Mouse (Mus musculus) layer of hippocampus, postnatal 25 days (tissue): ENCODE results near the gene Rtl5. TPM values are rescaled to one million over a fixed set of nuclear protein-coding genes. Genes with fewer than 3 reads are reported as not detected.

Experiments used
- DNase-seq, 2 experiments: peaks; one replicate each; pipeline ENCODE4 v3.0.0; 2022; ENCODE audit warnings: mixed read lengths in 2 of 2, low spot score in 1 of 2; ENCODE audit errors: extremely low spot score in 1 of 2
- total RNA-seq, 2 experiments: library from RNA; stranded (reverse); gene quantifications; 2 replicates each; pipeline ENCODE4 v1.2.3; 2021

Rtl5 gene
- total RNA-seq, 2 experiments from 2014 or later: 8.0 to 9.5 TPM

- no peak for DNase-seq
Measured at GRCm38 (mm10) chrX:102067118-102067517, 4.0 kb downstream of the Rtl5 start.

- DNase-seq: peak; percentile 57 to 84
Measured at GRCm38 (mm10) chrX:102066134-102066533, 5.0 kb downstream of the Rtl5 start.

DNA sequence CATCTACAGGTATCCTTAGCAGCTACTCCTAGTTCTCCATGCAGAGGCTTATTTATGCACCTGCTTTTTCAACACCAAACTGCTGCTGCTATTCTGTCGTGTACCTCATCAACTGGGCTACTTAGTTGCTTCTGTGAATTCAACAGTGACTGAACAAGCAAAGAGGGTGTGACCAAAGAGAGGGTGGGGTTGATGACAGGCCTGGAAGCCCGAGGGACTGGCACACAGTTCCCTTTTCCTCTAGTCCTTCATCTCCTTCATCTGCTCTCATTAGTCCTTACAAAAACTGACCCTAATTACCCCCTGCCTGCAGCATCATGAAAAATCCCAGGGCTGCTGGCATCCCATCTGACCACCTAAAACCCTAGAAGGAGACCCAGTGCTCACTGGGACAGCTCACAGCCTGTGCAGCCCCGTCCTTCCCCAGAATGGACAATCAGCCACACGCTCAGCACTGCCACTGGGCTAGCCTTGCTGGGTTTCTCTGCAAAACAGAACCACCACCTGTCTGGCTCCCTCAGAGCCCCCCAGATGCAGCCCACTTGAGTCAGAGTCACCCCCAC lies 5.8 kb downstream of the Rtl5 start:
- DNase-seq: no peak

- no peak for DNase-seq
Measured at GRCm38 (mm10) chrX:102064062-102064461, 7.0 kb downstream of the Rtl5 start.

DNA sequence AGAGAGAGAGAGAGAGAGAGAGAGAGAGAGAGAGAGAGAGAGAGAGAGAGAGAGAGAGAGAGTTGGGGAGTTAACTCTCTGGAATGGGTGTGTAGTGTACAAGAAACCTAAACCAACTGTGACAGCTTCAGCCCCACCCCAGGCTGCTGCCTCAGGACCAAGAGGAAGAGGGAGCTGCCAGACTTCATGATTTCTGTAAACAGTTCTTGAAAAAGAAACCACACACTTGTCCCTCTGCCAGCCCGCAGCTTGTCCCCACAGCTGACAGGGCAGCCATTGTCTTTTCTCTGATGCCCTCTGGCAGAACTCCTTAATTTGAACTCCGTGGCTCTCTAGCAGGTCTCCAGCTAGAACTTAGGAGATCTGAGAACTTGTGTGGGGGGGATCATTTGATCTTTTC lies 10.2 kb downstream of the Rtl5 start:
- no peak for DNase-seq

DNA sequence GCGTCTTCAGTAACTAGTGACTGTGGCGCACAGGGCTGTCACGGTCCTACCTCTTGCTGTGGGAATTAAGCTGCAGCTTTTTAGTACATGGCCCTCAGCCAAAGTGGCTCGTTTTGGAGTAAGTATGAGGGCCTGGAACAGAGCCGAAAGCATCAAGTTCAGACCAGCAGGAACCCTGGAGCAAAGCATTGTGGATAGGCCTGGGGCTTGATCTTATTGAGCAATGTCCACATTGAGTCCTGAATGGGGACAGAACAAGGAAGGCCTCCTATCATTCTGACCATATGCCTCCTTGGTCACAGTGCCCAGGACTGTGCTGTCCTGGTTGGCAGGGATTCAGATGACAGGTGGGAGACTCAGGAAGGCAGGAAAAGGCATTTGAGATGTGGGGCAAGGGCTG lies 10.9 kb downstream of the Rtl5 start:
- no peak for DNase-seq

- no peak for DNase-seq
Measured at GRCm38 (mm10) chrX:102059437-102059836, 11.7 kb downstream of the Rtl5 start.

DNA sequence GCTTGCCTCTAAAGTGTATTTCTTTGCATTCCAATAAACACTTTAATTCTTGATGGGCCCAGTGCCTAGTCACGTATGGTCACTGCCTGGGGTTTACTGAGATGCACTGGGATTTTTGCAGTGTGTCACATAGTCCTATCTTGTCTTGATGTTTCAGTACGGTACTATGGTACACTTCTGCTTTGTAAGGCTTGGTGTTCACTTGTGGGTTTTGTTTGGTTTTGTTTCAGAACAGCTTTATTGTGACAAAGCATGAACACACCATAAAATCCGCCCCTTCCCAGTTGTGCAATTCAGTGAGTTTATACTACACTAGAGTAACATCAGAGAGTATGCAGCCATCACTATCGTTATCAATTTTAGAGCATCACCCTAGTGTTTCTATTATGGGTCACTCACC lies 17.1 kb downstream of the Rtl5 start:
- DNase-seq: no peak

DNA sequence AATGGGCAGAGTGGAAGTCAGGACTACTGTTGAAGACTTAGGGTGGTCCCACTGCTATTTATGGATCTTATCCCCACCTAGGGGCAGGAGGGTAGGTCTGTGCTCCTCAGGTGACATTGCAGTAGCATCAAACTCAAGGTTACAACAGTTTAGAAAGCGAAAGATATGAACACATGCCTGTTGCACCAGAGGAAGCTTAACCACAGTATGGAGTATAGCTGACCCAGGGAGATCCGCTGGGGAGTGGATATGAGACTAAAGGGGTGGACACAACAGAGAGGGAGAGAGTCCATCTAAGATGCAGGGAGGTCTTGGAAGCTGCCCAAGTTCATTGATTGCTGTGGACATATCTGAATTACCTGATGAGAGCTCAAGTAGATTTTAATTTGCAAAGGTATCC lies 17.7 kb downstream of the Rtl5 start:
- no peak for DNase-seq

GRCm38 (mm10) chrX:102051225-102051624 lies 19.9 kb downstream of the Rtl5 start:
- no peak for DNase-seq

DNA sequence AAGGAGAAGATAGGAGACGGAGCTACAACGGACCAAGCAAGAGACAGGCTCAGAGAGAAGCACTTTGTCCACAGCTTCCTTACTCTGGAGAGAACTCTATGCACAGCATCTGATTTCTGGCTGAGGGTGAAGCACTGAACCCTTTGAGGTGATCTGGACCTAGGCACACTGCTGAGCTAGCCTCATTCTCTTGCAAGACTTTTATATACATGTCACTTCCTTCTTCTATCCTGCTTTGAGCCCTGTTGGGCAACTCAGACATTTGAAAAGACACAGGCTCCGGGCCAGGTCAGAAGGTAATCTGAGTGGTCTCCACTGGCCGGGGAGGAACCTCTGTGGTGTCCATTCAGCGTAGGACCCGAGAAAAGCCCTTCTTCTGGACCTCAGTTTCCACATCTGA lies 20.6 kb downstream of the Rtl5 start:
- no peak for DNase-seq

DNA sequence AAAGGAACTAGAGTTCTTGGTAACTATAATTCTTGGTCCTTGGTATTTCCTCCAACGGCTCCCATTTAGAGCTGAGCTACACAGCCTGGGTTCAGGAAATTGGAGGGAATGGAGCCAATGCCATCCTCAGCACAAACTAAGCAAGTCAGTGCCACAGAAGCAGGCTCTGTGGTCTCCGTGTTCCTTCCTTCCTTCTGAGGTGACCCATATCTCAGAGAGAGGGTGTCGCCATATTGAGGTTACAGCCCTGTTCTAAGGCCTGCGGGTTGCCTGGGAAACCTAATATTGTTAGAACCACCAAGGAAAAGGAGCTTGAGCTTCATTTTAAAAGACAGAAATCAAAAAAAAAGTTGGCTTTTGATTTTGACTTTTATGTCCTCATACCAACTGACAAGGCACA lies 28.7 kb downstream of the Rtl5 start:
- DNase-seq: no peak

DNA sequence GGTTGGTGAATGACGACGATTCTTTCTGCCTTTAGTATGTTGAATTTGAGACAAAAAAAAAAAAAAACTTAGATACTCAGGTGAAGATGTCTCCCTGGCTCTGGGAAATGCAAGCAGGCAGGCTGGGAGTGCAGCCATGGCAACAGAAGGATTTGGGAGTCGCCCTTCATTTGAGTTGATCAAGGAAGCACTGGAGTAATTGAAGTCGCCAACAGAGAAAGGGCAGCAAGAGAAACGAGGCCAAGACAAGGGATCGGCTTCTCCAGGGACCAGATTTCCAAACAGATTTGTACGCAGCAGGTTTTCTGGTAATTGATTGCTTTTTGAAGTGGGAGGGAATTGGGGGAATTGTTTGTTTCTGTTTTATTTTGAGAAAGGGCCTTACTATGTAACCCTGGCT lies 29.5 kb downstream of the Rtl5 start:
- no peak for DNase-seq

DNA sequence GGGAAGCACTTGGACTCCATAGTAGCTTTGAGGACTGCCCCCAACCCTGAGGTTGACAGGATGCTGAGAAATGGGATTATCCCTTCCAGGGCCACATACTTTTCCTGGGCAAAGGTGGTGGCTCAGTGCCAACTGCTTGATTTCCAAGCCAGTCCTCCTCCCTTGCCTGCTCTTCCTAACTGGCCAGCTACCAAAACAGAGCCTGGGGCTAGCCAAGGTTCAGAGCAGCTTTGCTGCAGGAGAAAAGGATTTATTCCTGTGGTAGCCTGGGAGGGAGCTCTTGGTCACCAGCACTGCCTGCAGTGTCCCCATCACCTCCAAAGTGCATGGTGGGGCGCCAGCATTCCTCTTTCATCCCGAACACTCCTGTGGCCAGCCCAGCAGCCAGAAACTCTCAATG lies 33.6 kb downstream of the Rtl5 start:
- no peak for DNase-seq

- DNase-seq: no peak
Measured at GRCm38 (mm10) chrX:102036866-102037361, 34.2 kb downstream of the Rtl5 start.

- DNase-seq: no peak
Measured at GRCm38 (mm10) chrX:102035671-102036070, 35.4 kb downstream of the Rtl5 start.

DNA sequence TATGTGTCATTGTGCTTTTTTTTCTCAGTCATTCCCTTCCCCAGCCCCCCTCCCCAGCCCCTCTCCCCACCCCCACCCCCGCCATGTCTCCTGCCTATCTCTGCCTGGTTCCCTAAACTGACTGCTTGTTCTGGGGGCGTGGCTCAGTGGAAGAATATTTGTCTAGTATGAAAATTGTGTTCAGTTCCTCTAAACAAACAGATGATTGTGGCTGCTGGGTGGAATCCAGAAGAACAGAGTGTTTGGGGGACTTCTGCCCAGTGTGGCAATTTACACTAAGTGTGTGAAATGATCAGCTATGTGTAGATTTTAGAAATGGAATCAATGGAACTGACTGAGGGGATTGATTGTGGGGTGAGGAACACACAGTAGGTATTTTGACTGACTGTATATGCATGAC lies 37.5 kb downstream of the Rtl5 start:
- DNase-seq: no peak

GRCm38 (mm10) chrX:102032431-102032830 lies 38.7 kb downstream of the Rtl5 start:
- no peak for DNase-seq

DNA sequence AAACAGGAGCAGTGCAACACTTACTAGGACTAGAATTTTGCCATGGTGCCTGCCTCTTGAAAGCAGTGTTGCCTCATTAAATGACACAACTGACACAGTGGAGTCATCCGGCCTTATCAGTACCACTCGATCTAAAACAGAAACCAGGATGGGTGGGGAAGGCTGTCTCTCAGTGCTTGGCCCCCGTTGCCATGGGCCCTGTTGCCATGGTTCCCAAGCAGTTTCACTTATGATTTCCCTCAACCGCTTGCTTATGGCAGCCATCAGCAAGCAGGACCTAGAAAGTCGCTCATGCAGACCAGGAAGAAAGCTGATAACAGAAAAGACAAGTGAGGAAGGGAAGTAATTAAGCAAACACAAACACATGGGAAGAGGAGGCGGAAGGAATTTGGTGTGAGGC lies 39.3 kb downstream of the Rtl5 start:
- DNase-seq: no peak

GRCm38 (mm10) chrX:102024976-102025375 lies 46.1 kb downstream of the Rtl5 start:
- no peak for DNase-seq

DNA sequence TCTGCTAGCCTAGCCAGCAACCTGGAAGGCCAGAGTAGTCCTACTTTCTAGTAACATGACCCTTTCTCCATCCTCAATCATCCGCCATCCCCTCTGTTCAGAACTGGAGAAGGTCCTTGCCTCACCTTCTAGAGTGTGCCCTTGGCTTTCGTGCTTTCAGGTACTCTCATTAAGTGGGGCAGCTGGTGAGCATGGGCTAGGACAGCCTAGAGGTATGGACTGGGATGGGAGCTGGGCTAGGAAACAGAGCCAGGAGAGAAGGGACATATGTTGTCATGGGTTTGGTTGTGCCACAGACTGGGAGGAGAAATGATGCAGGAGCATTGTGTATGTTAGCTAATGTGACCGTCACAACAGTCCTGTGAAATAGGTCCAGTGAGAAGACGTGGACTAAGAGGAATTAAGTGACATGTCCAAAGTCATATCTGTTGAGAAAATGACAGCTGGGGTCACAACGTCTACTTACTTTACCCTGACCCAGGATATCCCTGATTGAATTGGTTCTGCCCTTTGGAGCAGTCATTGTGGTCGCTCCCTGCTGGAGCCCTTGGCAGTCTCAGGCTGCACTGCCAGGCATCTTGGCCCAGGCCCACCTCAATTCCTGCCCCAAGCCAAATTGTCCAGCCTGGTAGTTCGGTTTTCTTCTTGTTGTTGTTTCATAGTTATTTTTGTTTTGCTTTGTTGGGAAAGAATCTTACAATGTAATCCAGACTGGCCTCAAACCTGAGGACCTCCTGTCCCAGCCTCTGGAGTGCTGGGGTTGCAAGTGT lies 51.4 kb downstream of the Rtl5 start:
- no peak for DNase-seq

- peak in 1 of 2 experiments; percentile 21 for DNase-seq
Measured at GRCm38 (mm10) chrX:102018890-102019289, 52.2 kb downstream of the Rtl5 start.
